Mouse (Mus musculus): Measurements from ENCODE around the gene Prss8. TPM values are rescaled to one million over a fixed set of nuclear protein-coding genes. Genes with fewer than 3 reads are reported as not detected.

The Prss8 gene
- polyA plus RNA-seq, 1 experiment = not detected

DNA sequence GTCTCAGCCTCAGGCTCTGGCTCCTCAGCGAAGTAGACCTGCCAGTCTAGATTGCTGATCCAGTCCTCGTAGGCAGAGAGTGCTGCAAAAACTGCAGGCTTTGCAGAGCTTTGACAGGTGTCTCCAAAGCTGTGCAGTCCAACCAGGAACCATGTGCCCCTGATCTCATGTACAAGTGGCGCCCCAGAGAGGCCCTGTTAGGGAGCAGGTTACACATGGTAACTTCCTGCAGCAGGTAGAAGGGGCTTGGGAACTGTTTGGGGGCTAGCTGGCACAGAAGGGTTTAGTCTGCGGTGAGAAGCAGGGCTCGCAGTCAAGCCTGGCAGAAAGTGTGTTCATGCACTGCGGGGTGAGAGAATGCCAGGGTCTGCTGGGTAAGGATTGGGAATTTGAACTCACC is 43.4 kb downstream of the Prss8 start:
- Histone ChIP-seq H3K4me3 (ENCODE audit: insufficient read depth, low read length) (no peak overlapping the region), H3K27ac (ENCODE audit: insufficient read depth, low read length) (no peak overlapping the region), H3K4me1 (ENCODE audit: control insufficient read depth, insufficient read depth, low read length) (no peaks in the 10 kb centered on the region)
- no peak for TF ChIP-seq POLR2A (IDR thresholded peaks at IDR 0.05; ENCODE audit: low read depth, low read length)
- no peak for TF ChIP-seq CTCF (IDR thresholded peaks at IDR 0.05; ENCODE audit: borderline replicate concordance, insufficient read depth, low read length)

- no peak overlapping the region for H3K4me3 ChIP-seq (ENCODE audit: insufficient read depth, low read length)
- H3K4me1 ChIP-seq (ENCODE audit: control insufficient read depth, insufficient read depth, low read length) = no peaks in the 10 kb centered on the region
- TF ChIP-seq CTCF (IDR thresholded peaks at IDR 0.05; ENCODE audit: borderline replicate concordance, insufficient read depth, low read length) (no peak), POLR2A (IDR thresholded peaks at IDR 0.05; ENCODE audit: low read depth, low read length) (no peak)
- H3K27ac ChIP-seq (ENCODE audit: insufficient read depth, low read length) = no peak overlapping the region
These were observed 44.0 kb downstream of the Prss8 start for GRCm38 (mm10) chr7:127885951-127886350.

GRCm38 (mm10) chr7:127880431-127880830 is 49.5 kb downstream of the Prss8 start:
- Histone ChIP-seq H3K4me3 (ENCODE audit: insufficient read depth, low read length) (no peak overlapping the region), H3K27ac (ENCODE audit: insufficient read depth, low read length) (no peak overlapping the region), H3K4me1 (ENCODE audit: control insufficient read depth, insufficient read depth, low read length) (peaks cover 3% of the 10 kb centered on the region; the same call in 1 of the 2 replicates)
- no peak for TF ChIP-seq POLR2A (IDR thresholded peaks at IDR 0.05; ENCODE audit: low read depth, low read length)
- TF ChIP-seq CTCF (IDR thresholded peaks at IDR 0.05; ENCODE audit: borderline replicate concordance, insufficient read depth, low read length) = no peak

- H3K27ac ChIP-seq (ENCODE audit: insufficient read depth, low read length) = no peak overlapping the region
- no peak overlapping the region for H3K4me3 ChIP-seq (ENCODE audit: insufficient read depth, low read length)
- peaks cover 3% of the 10 kb centered on the region; the same call in 1 of the 2 replicates for H3K4me1 ChIP-seq (ENCODE audit: control insufficient read depth, insufficient read depth, low read length)
- TF ChIP-seq CTCF (IDR thresholded peaks at IDR 0.05; ENCODE audit: borderline replicate concordance, insufficient read depth, low read length) = no peak
- no peak for TF ChIP-seq POLR2A (IDR thresholded peaks at IDR 0.05; ENCODE audit: low read depth, low read length)
These were observed 50.6 kb downstream of the Prss8 start for GRCm38 (mm10) chr7:127879301-127879700.

GRCm38 (mm10) chr7:127876467-127877348 is 53.2 kb downstream of the Prss8 start, which contains the start of gene Zfp668:
Gene Zfp668 (minus strand): TSS chr7:127876828.
- Histone ChIP-seq H3K4me1 (ENCODE audit: control insufficient read depth, insufficient read depth, low read length) (peaks cover 3% of the 10 kb centered on the region; the same call in 1 of the 2 replicates), H3K27ac (ENCODE audit: insufficient read depth, low read length) (peak within 1 kb of the TSS; percentile 86), H3K4me3 (ENCODE audit: insufficient read depth, low read length) (peak within 1 kb of the TSS; percentile 95)
- TF ChIP-seq POLR2A (IDR thresholded peaks at IDR 0.05; ENCODE audit: low read depth, low read length) = peak; percentile 83
- no peak for TF ChIP-seq CTCF (IDR thresholded peaks at IDR 0.05; ENCODE audit: borderline replicate concordance, insufficient read depth, low read length)

- TF ChIP-seq CTCF (IDR thresholded peaks at IDR 0.05; ENCODE audit: borderline replicate concordance, insufficient read depth, low read length) (no peak), POLR2A (IDR thresholded peaks at IDR 0.05; ENCODE audit: low read depth, low read length) (no peak)
These were observed 53.9 kb downstream of the Prss8 start, which contains the start of gene Zfp646 for GRCm38 (mm10) chr7:127876041-127876466. Gene Zfp646 (plus strand): TSS chr7:127876221.

More at GRCm38 (mm10) chr7:127876041-127876466, 53.9 kb downstream of the Prss8 start, which contains the start of gene Zfp646:
- Histone ChIP-seq H3K27ac (ENCODE audit: insufficient read depth, low read length) (peak within 1 kb of the TSS; percentile 86), H3K4me3 (ENCODE audit: insufficient read depth, low read length) (peak within 1 kb of the TSS; percentile 95), H3K4me1 (ENCODE audit: control insufficient read depth, insufficient read depth, low read length) (peaks cover 3% of the 10 kb centered on the region; the same call in 1 of the 2 replicates)

Other genes with a start within 250 kb of the Prss8 start
- 53.2 and 57.0 TPM in 2 replicates for gene Bcl7c, start 221.2 kb downstream of the Prss8 start, polyA plus RNA-seq (2011; ENCODE audit: insufficient read length, low read depth, missing spikeins)
- 14.9 and 27.8 TPM in 2 replicates for gene Ctf1, start 217.4 kb downstream of the Prss8 start, polyA plus RNA-seq (2011; ENCODE audit: insufficient read length, low read depth, missing spikeins)
- not detected in 2 replicates for gene Ctf2, start 197.9 kb downstream of the Prss8 start, polyA plus RNA-seq (2011; ENCODE audit: insufficient read length, low read depth, missing spikeins)
- 16.0 and 17.8 TPM in 2 replicates for gene Fbxl19, start 185.6 kb downstream of the Prss8 start, polyA plus RNA-seq (2011; ENCODE audit: insufficient read length, low read depth, missing spikeins)
- gene Orai3, start 160.3 kb downstream of the Prss8 start, polyA plus RNA-seq (2011; ENCODE audit: insufficient read length, low read depth, missing spikeins) = 19.8 and 23.3 TPM in 2 replicates
- 29.3 and 33.8 TPM in 2 replicates for gene Setd1a, start 153.4 kb downstream of the Prss8 start, polyA plus RNA-seq (2011; ENCODE audit: insufficient read length, low read depth, missing spikeins)
- gene Gm49388, start 144.5 kb downstream of the Prss8 start, polyA plus RNA-seq (2011; ENCODE audit: insufficient read length, low read depth, missing spikeins) = not detected in 2 replicates
- 8.0 and 9.4 TPM in 2 replicates for gene Hsd3b7, start 129.5 kb downstream of the Prss8 start, polyA plus RNA-seq (2011; ENCODE audit: insufficient read length, low read depth, missing spikeins)
- gene Stx4a, start 105.8 kb downstream of the Prss8 start, polyA plus RNA-seq (2011; ENCODE audit: insufficient read length, low read depth, missing spikeins) = 70.3 and 90.0 TPM in 2 replicates
- 1.8 and 4.4 TPM in 2 replicates for gene Stx1b, start 105.6 kb downstream of the Prss8 start, polyA plus RNA-seq (2011; ENCODE audit: insufficient read length, low read depth, missing spikeins)
- gene Zfp646, start 53.9 kb downstream of the Prss8 start, polyA plus RNA-seq (2011; ENCODE audit: insufficient read length, low read depth, missing spikeins) = 18.4 and 20.1 TPM in 2 replicates
- gene Zfp668, start 53.3 kb downstream of the Prss8 start, polyA plus RNA-seq (2011; ENCODE audit: insufficient read length, low read depth, missing spikeins) = 8.9 and 15.6 TPM in 2 replicates
- gene Prss53, start 39.1 kb downstream of the Prss8 start, polyA plus RNA-seq (2011; ENCODE audit: insufficient read length, low read depth, missing spikeins) = 0.65 and 0.77 TPM in 2 replicates
- not detected in 2 replicates for gene Gm21974, start 34.6 kb downstream of the Prss8 start, polyA plus RNA-seq (2011; ENCODE audit: insufficient read length, low read depth, missing spikeins)
- gene Vkorc1, start 34.5 kb downstream of the Prss8 start, polyA plus RNA-seq (2011; ENCODE audit: insufficient read length, low read depth, missing spikeins) = 107 and 146 TPM in 2 replicates
- 57.3 and 63.5 TPM in 2 replicates for gene Bckdk, start 26.0 kb downstream of the Prss8 start, polyA plus RNA-seq (2011; ENCODE audit: insufficient read length, low read depth, missing spikeins)
- gene Kat8, start 17.6 kb downstream of the Prss8 start, polyA plus RNA-seq (2011; ENCODE audit: insufficient read length, low read depth, missing spikeins) = 19.8 and 24.5 TPM in 2 replicates
- 6.8 and 7.1 TPM in 2 replicates for gene Prss36, start 16.6 kb upstream of the Prss8 start, polyA plus RNA-seq (2011; ENCODE audit: insufficient read length, low read depth, missing spikeins)
- 861 and 978 TPM in 2 replicates for gene Fus, start 37.4 kb upstream of the Prss8 start, polyA plus RNA-seq (2011; ENCODE audit: insufficient read length, low read depth, missing spikeins)
- 1.0 and 1.5 TPM in 2 replicates for gene Pycard, start 63.8 kb upstream of the Prss8 start, polyA plus RNA-seq (2011; ENCODE audit: insufficient read length, low read depth, missing spikeins)
- gene Trim72, start 73.8 kb upstream of the Prss8 start, polyA plus RNA-seq (2011; ENCODE audit: insufficient read length, low read depth, missing spikeins) = not detected in 2 replicates
- gene Itgam, start 132.5 kb upstream of the Prss8 start, polyA plus RNA-seq (2011; ENCODE audit: insufficient read length, low read depth, missing spikeins) = 0.20 and 1.8 TPM in 2 replicates
- gene Gm49368, start 132.6 kb upstream of the Prss8 start, polyA plus RNA-seq (2011; ENCODE audit: insufficient read length, low read depth, missing spikeins) = 0.11 TPM in 1 of 2 replicates, not detected in the other
- not detected in 2 replicates for gene Itgax, start 199.4 kb upstream of the Prss8 start, polyA plus RNA-seq (2011; ENCODE audit: insufficient read length, low read depth, missing spikeins)
- 0.53 TPM in 1 of 2 replicates, not detected in the other for gene Itgad, start 224.3 kb upstream of the Prss8 start, polyA plus RNA-seq (2011; ENCODE audit: insufficient read length, low read depth, missing spikeins)

Measured in embryonic fibroblast, embryonic 13.5 days (primary cell).